Mouse (Mus musculus) bone marrow macrophage, adult 2 months (primary cell): ENCODE measurements around the gene Abcc2.
A peak's percentile ranks its signal among the peaks of the same experiment; 100 is the strongest.

Source experiments
- CTCF ChIP-seq: IDR thresholded peaks from 2 replicates; pipeline ENCODE4 v1.5.1; 2012; ENCODE audit warnings: low read depth, mild to moderate bottlenecking, low read length, moderate library complexity
- POLR2A ChIP-seq: IDR thresholded peaks from 2 replicates; pipeline ENCODE4 v1.6.1; 2012; ENCODE audit warnings: mild to moderate bottlenecking, low read depth, low read length, borderline replicate concordance

GRCm38 (mm10) chr19:43832425-43833069 is 50.6 kb downstream of the Abcc2 start:
- TF ChIP-seq CTCF (peak; percentile 95), POLR2A (no peak)
